Mouse (Mus musculus) cerebellum, adult 18-20 months (tissue): ENCODE measurements at regions not wholly inside any gene's neighbourhood (a gene's known extent, or its start where the extent isn't known, plus 50 kb on each side); places are given as distances from the start of the nearest gene placed in this dataset.

Experiments
- DNase-seq, 2 experiments: peaks; one replicate each; pipeline ENCODE4 v3.0.0; 2021

DNA sequence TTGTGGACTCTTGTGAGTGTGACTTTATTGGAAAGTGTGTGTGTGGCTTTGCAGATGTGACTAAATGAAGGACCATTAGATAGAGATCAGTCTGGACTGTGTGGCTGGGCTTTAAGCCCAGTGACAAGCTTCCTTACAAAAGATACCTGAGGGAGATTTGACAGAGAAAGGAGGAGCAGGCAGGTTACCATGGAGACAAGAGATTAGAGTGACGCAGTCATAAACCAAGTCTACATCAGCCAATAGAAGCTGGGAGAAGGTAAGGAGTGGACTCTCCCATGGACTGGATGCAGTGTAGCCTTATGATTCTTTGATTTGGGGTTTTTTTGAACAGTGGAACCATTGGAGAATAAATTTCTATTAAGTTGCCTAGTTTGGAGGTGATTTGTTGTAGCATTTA lies 181.6 kb upstream of the Gm6793 start:
- DNase-seq = no peak

- no peak for DNase-seq
Observed at GRCm38 (mm10) chr8:112195880-112196279, 181.0 kb upstream of the Gm6793 start.

GRCm38 (mm10) chr8:112191846-112192245 lies 177.0 kb upstream of the Gm6793 start:
- peak; percentile 44 to 46 for DNase-seq

- DNase-seq = no peak
Observed at GRCm38 (mm10) chr8:112189698-112190097, 174.9 kb upstream of the Gm6793 start.

GRCm38 (mm10) chr8:112170184-112170583 lies 155.3 kb upstream of the Gm6793 start:
- DNase-seq = no peak

DNA sequence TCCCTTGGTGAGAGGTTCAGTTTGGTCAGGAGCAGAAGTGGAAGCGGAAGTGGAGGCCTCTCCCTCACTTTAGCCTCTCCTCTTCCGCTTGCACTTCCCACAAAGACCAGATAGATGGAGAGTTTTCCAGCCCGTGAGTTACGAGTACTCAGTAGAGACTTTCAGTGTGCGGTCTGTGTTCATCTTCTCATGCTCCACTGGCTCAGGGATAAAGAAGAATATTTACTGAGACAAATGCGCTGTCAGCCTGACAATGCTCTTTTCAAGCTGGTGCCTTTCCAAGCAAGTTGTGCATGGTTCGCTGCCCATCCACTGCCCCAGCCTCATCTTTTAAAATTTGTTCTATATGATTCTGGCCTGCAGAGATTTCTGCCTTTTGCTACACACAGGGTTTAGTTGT lies 141.8 kb upstream of the Gm6793 start:
- DNase-seq = no peak

GRCm38 (mm10) chr8:112138924-112139323 lies 124.1 kb upstream of the Gm6793 start:
- DNase-seq = peak; percentile 28 to 37

- DNase-seq = no peak
Observed at GRCm38 (mm10) chr8:112130196-112130595, 115.4 kb upstream of the Gm6793 start.

GRCm38 (mm10) chr8:112128833-112129518 lies 114.1 kb upstream of the Gm6793 start:
- DNase-seq = no peak

GRCm38 (mm10) chr8:112111950-112112349 lies 97.1 kb upstream of the Gm6793 start:
- no peak for DNase-seq

DNA sequence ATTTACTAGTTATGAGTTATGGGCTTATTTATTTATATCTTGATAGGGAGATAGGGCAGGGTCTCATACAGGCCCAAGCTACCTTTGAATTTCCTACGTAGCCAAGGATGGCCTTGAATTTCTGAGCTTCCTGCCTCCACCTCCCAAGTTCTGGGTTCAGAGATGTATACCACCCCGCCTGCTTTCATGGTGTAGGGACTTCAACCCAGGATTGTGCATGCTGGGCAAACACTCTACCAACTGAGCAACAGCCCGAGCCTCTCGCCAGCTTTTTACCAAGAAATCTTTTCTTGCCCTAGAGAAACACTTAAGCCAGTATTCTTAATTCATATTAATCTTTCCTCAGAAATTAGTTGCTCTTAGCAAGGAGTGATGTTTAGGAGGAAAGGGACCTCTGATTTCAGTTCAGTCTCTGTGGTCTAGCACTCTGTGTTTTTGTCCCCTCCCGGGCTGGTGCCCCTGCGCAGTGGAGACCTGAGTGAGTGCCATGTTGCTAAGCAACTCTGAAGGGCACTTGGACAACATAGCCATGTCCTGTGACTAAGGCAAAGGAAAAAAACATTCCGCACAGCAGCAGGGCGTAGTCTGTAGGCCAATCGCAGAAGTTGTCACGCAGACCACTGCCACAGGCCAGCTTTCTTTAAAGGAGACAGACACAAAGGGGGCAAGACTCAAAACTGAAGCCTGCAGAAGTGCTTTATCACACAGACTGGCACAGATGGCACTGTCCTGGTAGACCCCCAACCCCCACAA lies 83.2 kb upstream of the Gm6793 start:
- peak; percentile 13 to 23 for DNase-seq

- no peak for DNase-seq
Observed at GRCm38 (mm10) chr8:112094881-112095280, 80.0 kb upstream of the Gm6793 start.

GRCm38 (mm10) chr8:112093554-112093953 lies 78.7 kb upstream of the Gm6793 start:
- DNase-seq = no peak

DNA sequence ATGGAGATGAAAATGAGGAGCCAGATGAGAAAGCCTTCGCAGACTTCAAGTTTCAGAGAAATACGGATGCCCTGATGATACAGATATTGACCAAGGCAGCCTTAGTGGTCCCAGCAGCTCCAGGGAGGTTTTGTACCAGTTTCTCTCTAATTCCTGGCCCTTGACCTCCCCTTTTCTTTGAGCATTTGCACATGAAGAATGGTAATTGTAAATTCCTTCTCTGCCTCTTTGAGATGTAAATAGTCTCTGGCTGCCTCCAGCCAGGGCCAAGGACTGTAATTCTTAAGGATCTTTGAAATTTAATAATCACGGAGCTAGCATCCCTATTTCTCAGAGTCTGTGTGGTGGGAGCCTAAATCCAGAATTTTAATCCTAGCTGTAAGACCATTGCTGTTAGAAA lies 78.0 kb upstream of the Gm6793 start:
- DNase-seq = no peak

- DNase-seq = no peak
Observed at GRCm38 (mm10) chr8:112078621-112079020, 63.8 kb upstream of the Gm6793 start.

GRCm38 (mm10) chr8:112072205-112072604 lies 57.4 kb upstream of the Gm6793 start:
- DNase-seq = no peak

GRCm38 (mm10) chr8:112070251-112070650 lies 55.4 kb upstream of the Gm6793 start:
- no peak for DNase-seq
